Mouse (Mus musculus) c-Kit-positive CD71-negative TER-119-negative erythroid progenitor cells, embryonic 14.5 days (primary cell): ENCODE data around the gene Cfap299.
A peak's percentile ranks its signal among the peaks of the same experiment; 100 is the strongest.

Experiments used
- DNase-seq: peaks from one replicate; pipeline ENCODE4 v3.0.0-alpha.2; 2013; ENCODE audit warnings: low read depth

The Cfap299 gene

DNA sequence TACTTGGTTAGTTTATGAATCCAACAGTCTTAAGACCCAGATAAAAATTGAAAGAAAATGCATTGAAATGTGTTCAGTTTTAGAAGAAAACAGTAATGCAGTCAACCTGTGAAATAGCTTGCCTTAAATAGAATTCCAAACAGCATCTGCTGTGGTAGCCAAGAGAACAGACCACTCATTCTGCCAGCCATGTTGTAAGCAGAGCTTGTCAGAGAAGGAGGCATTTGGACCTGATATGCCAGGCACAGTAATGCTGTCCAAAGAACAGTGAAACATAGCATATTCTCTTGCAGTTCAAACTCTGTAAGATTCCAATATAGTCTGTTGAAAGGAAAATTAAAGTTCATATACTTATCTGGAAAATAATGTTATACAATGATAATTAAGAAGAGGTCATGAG, 321.2 kb downstream of the Cfap299 start:
- DNase-seq, result no peak

- DNase-seq, result no peak
Observed at GRCm38 (mm10) chr5:98651049-98651448, 321.9 kb downstream of the Cfap299 start.

DNA sequence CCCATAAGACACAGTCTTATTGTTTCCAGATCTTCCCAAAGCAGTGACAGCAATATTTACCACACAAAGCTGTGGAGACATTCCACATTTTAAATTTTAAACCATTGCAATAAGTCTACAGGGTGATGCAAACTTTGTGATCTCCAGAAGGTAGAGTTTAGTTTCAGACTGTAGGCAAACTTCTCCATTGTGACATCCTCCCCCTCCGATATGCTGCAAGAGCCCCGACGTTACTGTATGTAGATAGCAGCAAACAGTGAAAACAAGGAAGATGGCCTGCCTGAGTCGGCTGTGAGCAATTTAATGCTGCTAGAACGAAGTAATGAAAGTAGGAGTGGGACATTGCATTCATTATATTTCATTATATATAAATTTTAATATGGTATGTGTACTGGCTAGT, 359.1 kb downstream of the Cfap299 start:
- DNase-seq, result no peak

DNA sequence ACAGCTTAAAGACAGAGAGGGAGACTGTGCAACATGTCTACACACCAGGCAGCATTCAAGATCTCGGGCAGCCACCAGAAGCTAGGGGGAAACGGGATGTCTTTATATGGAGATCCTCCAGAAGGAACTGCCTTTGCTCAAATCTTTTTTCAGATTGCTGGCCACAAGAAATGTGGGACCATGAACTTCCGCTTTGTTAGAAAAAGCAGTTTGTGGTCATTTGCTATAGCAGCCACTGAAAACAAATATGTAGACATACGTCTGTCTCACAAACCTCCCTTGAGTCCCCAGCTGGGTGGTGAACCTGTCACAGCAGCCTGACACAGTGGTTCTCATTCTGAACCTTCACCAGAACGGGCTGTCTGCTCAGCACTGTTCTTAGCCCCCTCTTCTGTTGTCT, 363.0 kb downstream of the Cfap299 start:
- DNase-seq, result peak; percentile 20

GRCm38 (mm10) chr5:98696336-98696735, 367.2 kb downstream of the Cfap299 start:
- DNase-seq, result no peak

DNA sequence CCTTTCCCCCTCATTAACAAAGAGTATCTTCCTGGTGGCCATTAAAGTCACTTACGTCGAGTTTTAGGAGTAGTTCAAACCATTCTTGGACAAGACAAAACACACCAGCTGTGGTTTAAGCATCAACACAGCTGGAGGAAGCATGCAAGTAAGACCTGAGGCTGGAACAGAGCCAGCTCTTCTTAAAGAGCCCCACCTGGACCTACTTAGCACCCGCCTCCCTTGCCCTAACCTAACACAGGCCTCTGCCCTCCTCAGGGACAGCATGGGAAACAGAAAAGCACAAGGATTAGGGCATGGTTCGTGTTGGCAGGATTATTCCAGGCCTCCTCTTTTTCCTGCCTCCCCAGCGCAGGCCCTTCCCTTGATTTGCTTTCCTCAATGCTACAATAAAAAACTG, 374.9 kb downstream of the Cfap299 start:
- no peak for DNase-seq

GRCm38 (mm10) chr5:98706597-98706996, 377.5 kb downstream of the Cfap299 start:
- no peak for DNase-seq

DNA sequence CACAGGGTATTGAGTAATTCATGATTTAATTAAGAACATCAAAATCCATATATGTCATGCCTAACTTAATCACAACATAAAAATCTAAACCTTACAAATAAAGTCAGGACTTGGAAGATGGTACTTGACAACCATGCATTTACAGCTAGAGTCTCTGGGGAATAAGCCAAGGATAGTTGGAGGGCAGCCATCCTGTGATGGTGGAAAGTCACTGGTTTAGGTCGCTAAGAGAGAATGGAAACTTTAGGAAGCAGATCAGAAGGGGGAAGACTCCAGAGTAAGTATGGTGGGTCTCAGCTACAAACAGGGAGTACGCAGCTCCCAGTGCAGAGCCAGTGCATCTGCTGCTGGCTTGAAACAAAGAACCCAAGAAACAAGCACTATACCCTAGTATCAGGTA, 386.3 kb downstream of the Cfap299 start:
- no peak for DNase-seq

DNA sequence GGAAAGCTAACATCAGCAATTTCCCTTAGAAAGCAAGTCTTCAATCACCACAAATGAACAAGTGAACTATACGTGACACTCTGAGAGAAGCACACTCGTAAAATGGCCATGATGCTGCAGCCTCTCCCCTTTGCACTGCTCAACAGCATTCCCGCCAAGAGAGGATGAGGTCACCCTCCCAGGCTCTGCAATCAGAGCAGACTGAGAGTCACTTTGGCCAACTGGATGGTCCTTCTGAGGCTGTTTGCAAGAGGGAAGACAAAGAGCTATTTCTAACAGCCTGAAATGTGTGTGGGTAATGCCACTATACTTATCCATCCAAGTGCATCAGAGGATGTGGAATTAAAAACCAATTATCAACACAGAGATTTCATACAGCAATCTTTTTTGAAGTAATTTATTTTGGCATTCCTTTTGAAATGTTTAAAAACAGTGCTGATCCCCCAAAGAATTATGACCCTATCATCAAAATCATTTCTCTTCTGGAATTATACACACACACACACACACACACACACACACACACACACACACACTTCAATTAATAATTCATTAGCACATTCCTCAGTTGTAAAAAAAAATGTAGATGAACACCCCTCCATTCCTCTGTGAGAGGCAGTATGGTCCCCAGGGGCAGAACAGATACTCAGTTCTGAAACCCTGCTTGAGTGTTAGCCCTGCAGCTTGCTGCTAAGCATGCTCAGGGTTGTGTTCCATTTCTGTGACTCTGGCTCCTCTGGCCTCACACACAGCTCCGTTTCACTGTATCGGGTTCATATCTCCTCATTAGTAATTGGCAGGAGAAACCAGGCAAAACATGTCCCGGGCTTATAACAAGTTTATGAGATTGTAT, 403.3 kb downstream of the Cfap299 start:
- no peak for DNase-seq

DNA sequence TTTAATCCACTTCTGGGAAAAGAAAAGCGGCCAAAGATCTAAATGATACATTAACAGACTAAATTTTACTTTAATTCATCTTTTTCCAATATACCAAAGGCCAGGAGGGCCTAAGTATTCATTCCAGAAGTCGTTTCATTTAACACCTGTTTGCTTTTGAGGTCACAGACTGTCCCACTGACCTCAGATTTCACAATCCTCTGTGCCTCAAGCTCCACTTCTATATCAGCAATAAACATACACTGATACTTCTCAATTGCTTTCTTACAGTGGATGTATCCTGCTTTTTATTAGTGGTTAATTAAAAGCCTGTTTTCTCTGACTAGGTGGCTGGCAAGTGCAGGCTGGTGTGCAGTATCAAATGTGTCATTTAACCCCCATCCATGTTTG, 403.9 kb downstream of the Cfap299 start:
- no peak for DNase-seq

DNA sequence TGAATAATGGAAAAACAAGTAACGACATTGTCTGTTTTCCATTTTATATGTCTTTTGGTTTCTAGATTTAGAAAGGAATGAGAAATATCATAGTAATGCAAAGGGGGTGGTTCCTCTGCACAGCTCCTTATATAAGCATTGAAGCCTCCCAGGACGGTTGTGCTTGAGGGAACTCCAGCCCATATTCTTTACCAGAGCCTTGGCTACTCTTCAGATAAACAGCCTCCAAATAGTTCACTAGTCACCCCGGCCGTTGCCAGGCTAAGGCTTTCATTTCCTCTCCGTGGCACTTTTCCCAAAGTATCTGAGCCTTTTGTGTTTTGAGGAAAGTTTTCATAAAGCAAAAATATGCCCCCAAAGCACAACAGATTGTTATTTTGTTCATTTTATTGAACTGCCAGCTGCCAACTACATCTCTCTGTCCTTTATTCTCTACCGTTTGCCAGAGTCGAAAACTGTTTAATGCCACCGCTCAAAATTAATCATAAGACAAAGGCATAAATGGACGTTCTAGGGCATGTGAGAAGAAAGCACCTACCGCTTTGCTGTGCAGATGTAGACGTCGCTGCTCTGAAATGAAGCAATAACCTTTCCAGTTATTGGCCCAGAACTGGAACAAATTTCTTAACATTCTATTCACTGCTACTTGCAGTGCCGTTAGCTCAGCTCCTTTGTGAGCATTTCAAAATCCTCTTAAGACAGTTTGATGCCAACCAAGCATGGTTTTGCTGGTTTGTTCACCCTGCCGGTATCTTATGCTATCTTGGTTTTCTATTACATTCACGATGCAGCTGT, 433.0 kb downstream of the Cfap299 start:
- DNase-seq, result no peak

- no peak for DNase-seq
Observed at GRCm38 (mm10) chr5:98778588-98778987, 449.5 kb downstream of the Cfap299 start.

DNA sequence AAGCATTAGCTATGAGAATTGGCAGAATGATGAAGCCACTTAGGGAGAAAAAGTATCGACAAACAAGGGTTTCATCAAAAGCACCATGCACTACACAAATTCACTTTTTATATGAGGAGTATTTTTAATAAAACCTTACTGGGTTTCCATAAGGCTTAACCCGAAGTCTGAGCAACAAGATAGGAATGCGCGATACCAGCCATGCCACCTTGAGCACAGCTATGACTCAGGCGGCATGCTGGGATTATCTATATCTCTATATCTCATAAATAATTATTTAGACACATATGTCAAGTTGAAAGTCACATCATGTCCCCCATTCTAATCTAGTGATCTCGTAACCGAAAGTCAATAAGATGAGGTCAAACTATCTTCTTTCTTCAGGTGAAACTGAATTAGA, 453.0 kb downstream of the Cfap299 start:
- no peak for DNase-seq

DNA sequence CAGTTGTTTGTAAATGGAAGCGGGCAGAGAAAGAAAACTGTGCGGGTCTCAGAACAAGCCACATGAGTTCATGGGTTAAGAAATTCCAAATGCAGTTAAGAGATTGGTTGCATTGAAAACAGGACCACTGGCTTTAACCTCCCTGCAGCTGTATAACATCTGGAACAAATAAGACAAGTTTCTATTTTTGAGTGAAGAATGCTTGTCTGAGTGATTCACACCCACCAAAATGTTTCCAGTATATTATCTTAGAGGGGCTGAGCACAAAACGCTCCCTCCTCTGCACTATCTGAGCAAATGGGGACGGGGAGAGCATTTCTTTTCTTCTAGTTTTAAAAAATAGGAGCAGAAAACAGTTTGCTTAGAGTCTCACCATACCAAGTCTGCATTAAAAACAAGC, 458.6 kb downstream of the Cfap299 start:
- DNase-seq, result no peak

GRCm38 (mm10) chr5:98788568-98788967, 459.5 kb downstream of the Cfap299 start:
- DNase-seq, result no peak

DNA sequence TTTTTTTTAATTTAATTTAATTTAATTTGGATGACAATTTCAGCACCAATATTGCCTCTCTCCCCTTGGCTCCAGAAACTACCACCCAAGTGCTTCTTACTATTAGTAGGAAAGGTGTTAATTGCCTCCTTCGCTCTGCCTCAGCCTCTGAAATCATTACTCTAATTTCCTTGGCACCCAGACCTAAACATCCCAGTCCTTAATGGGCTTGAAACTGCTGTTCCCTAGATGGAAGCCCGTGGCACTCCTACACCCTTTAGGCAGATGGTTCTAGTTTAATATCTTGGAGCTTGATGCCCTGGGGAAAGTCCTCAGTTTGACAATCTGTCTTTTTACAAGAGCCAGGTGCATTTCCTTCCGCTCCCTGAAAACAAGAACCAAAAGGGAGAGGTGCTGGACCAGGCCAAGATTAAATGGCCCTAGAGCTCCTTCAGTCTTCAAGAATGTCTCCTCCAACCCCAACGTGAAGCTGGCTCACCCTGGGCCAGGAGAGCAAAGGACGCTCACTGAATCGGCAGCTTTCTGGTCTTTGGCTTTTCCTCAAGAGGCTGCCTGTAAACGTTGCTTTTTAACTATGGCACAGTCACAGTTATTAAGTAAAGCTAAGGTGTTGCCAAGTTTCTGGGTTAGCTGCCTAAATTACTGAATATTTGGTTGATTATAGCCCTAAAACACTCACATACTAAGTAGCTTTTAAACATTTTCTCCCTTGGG, 461.9 kb downstream of the Cfap299 start:
- no peak for DNase-seq

GRCm38 (mm10) chr5:98801495-98801894, 472.4 kb downstream of the Cfap299 start:
- DNase-seq, result no peak

DNA sequence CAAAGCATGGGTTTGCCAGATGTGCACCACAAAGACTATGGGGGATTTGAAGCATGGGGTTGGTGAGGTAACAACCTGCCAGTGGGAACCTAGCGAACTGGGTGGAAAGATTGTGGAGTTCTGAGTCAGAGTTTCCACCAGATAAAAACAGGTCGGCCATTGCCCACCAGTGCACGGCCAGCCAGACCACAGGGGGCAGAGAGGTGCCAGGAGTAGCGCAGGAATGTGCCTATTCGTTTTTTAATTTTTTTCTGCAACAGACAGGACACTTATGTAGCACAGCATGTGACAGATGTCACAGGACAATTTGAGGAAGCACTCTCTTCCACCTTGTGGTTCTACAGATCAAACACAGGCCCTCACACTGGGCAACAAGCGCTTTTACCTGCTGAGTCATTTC, 475.7 kb downstream of the Cfap299 start:
- no peak for DNase-seq

GRCm38 (mm10) chr5:98806492-98806891, 477.4 kb downstream of the Cfap299 start:
- DNase-seq, result no peak

GRCm38 (mm10) chr5:98807022-98807421, 477.9 kb downstream of the Cfap299 start:
- no peak for DNase-seq

- DNase-seq, result no peak
Observed at GRCm38 (mm10) chr5:98807953-98808352, 478.8 kb downstream of the Cfap299 start.

GRCm38 (mm10) chr5:98812380-98812779, 483.3 kb downstream of the Cfap299 start:
- no peak for DNase-seq

GRCm38 (mm10) chr5:98815269-98815668, 486.2 kb downstream of the Cfap299 start:
- no peak for DNase-seq
